Mouse (Mus musculus) spleen, adult 18-20 months (tissue): ENCODE results near the gene Immt.
"Not testable (repeated sequence)": the region's sequence is repeated elsewhere in the genome, so short reads cannot be mapped to it uniquely, and the experiment has no call there.

Source experiments
- DNase-seq, 2 experiments: peaks; one replicate each; pipeline ENCODE4 v3.0.0; 2022; ENCODE audit warnings: mixed read lengths in 2 of 2

Immt gene

DNA sequence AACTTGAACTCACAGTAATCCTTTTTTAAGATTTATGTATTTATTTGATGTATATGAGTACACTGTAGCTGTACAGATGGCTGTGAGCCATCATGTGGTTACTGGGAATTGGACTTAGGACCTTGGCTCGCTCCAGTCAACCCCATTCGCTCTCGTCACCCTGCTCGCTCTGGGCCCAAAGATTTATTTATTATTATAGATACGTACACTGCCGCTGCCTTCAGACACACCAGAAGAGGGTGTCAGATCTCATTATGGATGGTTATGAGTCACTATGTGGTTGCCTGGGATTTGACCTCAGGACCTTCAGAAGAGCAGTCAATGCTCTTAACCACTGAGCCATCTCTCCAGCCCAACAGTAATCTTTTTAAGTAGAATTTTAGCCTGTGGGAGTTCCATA lies 15.8 kb downstream of the Immt start:
- not testable (repeated sequence) for DNase-seq

DNA sequence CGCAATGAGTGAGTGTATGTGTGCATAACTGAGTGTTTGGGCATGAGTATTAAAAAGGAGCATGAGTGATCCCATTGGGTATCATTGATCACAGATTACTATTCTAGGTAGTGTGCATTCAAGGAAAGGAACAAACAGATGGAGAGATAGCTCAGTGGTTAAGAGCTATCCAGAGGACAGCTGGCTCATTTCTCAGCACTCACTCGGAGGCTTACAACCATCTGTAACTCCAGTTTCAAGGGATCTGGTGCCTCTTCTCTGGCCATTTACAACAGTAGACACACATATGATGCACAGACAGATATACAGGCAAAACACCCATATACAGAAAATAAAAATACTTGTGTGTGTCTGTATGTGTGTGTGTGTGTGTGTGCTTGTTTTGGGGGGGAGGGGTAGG lies 36.6 kb downstream of the Immt start:
- DNase-seq, result no peak

DNA sequence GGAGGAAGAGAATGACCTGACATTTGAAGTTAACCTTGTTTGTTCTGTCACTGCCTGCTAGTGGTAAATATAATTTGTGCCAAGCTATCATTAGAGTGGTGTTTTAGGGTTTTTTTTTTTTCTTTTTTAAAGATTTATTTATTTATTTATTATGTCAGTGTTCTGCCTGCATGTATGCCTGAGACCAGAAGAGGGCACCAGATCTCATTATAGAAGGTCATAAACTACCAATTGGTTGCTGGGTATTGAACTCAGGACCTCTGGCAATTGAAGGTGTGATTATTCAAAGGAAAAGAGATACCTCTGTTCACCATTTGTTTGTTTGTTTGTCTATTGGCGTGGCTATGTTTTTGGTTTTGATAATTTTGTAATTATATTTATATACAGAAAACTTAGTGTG lies 37.7 kb downstream of the Immt start:
- no peak for DNase-seq

DNA sequence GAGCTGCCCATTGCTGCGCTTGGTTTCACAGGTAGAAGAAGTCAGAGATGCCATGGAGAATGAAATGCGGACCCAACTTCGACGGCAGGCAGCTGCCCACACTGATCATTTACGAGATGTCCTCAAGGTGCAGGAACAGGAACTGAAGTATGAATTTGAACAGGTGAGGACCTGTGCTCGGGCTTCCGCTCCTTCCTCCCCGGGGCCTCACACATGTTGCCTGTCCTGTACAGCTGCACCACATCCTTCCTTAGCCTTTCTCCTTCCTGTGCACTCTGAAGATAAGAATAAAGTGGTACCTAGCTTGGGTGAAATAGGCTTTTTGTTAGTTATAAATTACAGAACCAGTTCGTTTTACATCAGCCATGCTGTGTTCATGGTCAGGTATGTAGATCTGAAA lies 40.3 kb downstream of the Immt start:
- DNase-seq, result no peak

DNA sequence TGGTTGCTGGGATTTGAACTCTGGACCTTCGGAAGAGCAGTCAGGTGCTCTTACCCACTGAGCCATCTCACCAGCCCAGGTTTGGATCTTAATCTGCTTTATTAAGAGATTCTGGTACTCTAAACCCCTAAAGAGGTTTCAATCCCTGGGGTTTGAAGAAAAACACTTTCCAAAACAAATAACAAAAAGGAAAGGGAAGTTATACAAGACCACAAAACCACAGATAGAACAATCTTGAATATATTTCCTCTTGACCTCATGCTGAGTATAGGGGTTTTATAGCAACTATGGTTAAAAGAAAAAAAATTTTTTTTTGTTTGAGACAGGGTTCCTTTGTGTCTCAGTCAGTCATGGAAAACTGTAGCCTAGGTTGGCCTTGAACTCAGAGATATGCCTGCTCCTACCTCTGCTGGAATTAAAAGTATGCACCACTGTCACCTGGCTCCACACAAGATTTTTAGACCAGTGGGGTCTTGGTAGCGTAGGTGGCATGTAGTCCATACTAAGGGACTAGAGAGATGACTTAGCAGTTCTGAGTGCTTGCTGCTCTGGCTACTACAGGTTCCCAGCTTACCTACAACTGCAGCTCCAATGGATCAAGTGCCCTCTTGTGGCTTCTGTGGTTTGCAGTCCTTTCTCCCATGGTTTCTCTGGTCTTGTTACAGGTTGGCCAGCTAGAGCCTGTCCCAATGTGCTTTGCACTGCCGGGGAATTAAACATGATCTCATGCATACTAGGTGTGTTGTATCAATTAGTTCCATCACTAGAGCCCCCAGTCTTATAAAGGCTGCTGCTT lies 47.0 kb downstream of the Immt start:
- DNase-seq, result no peak

DNA sequence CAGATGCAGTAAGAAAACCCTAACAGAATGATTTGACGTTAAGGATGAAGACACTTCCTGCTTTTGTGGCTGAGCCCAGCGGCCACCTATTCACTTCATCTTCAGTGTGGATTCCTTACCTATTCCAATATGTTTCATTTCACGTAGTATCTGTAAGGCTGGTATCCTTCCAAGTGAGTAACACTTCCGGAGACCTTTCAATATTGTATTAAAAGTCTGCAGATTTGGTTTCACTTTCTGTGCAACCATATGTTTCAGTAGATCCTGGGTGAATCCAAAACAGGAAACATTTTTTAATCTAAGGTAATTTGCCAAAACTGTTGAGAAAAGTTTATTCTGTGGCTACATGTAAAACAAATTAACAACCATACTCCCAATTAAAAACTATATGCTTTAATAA lies 62.1 kb downstream of the Immt start:
- DNase-seq, result no peak

DNA sequence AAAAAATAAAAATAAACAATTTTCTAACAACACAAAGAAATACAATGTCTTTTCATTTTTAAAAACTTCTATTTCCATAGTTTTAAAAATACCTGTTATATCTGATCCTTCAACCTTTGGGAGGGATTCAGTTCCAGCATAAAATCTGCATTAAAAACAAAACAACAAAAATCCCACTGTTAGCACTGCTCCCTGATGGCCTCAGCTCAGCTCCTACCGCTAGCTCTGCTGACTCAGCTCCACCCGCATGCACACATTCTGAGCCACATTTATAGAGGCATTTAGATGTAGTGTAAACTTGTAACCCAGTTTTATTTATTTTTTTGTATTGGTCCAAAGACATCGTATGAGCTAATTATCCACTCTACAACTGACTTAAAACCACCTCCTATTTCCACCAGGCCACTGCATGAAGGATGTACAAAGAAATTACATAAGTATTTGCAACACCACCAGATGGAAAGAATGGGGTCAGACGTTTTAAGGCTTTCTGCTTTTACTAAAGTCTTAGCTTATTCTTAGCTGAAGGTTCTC lies 76.6 kb downstream of the Immt start:
- DNase-seq, result no peak

DNA sequence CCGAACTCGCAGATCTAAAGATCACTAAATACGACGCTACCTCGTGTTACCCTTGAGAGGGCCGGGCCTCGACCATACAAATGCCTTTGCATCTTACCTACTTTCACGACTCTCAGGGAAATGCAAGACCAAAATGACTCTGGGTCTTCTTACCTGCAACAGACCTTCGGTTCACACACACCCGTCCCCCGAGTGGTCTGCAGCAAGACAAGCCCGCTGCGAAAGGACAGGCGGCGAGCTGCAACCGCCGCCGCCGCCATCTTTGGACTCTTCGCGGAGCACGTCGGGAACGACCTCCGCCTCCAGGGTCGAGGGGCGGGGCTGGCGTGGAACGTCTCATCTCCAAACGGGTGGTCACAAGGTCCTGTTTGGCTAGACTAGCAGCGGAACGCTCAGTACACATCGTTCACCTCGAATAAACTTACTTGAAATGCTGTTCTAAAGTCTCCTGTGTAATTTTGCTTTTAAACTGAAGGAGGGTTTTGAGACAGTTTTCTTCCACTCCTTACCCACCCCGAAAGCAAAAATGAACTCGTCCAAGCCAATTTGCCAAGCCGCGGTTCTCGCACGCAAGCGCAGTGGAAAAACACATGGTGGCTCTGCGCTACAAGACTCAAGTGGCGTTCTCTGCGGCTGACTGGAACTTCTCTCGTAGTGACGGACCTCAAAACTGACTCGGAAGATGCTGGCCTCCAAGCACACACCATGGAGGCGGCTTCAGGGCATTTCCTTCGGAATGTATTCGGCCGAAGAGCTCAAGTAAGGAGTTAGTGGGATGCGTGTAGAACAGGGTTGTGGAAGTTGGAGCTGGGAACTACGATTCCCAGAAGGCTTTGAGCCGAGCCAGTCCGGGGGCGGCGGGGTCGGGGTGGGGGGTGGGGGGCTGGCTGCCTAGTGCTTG lies 77.6 kb downstream of the Immt start, which contains the start of the genes Ptcd3 and Polr1a:
TSS of gene Ptcd3 (minus strand) at position 270 of the 901 bp plus-strand sequence.
TSS of gene Polr1a (plus strand) at position 573 of the 901 bp plus-strand sequence.
- DNase-seq, result peak; percentile 78 to 90

DNA sequence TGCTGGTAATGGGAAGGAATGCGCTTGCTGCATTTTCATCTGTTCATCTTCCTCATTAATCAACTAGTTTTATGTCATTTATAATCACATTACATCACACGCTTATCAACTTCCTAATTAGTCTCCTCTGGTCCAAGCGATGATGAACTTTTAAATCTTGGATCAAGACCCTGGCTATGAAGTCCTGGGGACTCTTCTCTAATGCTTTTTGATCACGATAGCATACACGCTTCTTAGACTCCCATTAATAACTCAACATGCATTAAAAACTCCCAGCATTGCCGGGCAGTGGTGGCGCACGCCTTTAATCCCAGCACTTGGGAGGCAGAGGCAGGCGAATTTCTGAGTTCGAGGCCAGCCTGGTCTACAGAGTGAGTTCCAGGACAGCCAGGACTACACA lies 78.3 kb downstream of the Immt start:
- no peak for DNase-seq

DNA sequence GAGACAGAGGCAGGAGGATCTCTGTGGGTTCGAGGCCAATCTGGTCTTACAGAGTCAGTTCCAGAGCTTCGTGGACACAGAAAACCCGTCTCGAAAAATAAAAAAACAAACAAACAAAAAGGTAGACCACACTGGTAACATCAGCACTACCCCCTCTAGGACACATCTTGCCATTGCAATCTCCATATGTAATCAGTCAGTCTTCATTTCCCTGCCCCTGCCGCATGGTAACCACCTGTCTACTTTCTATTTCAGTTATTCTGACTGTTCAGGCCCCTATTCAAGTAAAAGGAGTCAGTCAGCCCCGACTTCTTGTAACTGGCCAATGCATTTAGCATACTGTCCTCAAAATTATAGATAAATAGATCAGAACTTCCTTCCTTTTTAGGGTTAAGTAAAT lies 78.7 kb downstream of the Immt start:
- DNase-seq, result no peak

DNA sequence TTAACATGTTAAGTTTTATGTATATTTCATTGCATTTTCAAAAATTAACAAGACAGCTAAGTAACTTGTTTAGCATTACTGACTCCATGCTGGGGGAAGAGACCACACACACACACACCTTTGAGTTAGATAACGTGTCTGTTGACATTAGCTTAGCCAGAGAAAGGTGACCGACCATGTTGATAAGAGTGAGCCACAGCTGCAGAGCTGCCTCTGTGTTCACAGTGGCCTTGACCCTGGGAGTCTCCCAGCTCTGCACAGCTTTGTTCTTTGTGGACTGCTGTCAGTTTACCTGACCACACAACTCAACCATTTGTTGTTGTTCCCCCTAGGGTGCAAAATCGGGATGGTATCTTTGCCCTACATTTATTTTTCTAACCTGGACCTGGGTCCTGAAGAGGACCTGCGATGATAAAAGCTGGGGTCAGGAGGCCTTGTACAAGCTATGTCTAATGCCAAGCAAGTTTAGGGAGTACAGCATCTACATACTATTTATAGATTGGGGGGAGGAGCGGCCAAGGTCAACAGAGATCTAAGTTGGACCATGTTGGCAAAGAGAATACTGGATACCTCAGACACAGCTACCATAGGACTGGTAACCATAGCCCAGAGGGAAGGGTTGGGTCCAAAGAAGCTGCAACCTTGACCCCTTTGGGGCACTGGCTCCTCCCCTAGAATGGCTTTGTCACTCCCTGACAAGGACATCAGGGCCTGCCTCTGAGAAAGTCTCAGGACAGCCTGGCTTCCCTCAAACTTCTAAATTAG lies 80.7 kb downstream of the Immt start:
- no peak for DNase-seq

DNA sequence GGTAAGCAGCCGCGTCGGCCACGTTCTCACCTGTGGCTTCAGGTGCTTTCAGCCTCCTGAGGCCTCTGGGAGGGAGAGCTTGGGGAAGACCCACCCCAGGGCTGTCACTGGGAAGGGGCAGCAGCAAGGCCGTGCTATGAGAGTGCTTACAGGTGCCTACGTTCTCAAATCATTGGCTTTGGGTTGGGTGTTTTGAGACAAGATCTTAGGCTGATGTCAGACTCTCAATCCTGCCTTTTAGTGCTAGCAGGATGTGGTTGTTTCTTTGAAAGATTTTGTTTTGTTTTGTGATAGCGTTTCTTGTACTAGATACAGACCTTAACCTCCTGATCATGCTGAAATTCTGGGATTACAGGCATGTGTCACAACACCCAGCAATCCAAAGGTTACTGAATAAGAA lies 89.6 kb downstream of the Immt start:
- DNase-seq, result no peak

DNA sequence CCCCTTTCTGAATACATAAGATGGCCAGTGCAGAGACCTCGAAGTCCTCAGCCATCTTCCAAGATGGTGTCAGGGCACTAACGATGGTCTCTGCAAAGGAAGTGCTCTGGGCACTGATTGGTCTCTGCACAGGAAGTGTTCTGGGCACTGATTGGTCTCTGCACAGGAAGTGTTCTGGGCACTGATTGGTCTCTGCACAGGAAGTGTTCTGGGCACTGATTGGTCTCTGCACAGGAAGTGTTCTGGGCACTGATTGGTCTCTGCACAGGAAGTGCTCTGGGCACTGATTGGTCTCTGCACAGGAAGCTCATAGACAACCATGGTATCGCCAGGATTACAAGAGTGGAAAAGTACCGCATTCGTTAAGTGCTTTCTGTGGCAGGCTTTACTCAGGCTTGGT lies 94.1 kb downstream of the Immt start:
- not testable (repeated sequence) for DNase-seq
